In genomic region chr17:12706590-12707049, GRCm38 (mm10) we compare ENCODE assay signal across 17 mouse cellular contexts. TPM values are rescaled to one million over a fixed set of nuclear protein-coding genes. Genes with fewer than 3 reads are reported as not detected.
DNase-seq lines count a peak whose midpoint lies in the region; ATAC-seq and TF ChIP-seq lines count a peak whose summit lies in the region.
"Had no signal": no experiment of that assay in that cellular context is flagged by ENCODE, and none has a peak within 500 bp of the region (broad histone marks: within the 10 kb centered on the region; RNA-seq: fewer than 3 reads in every experiment).

No protein-coding gene starts in this region.

- peaks cover 76% of the 10 kb centered on the region for H3K36me3 ChIP-seq in kidney, embryonic 15.5 days
- H3K36me3 ChIP-seq in lung, embryonic 16.5 days (ENCODE audit: control insufficient read depth, insufficient read depth, low read length), result peaks cover 28% of the 10 kb centered on the region
- H3K36me3 ChIP-seq in embryonic facial prominence, embryonic 15.5 days, result peaks cover 64% of the 10 kb centered on the region
- H3K36me3 ChIP-seq in midbrain, embryonic 15.5 days (replicated peaks), result peaks cover 50% of the 10 kb centered on the region

- no peak overlapping the region for H3K4me3 ChIP-seq in kidney, embryonic 15.5 days (replicated peaks)
- H3K4me3 ChIP-seq in lung, embryonic 16.5 days (ENCODE audit: low read length), result no peak overlapping the region
- no peak overlapping the region for H3K4me3 ChIP-seq in lung, adult 2 months (replicated peaks; ENCODE audit: extremely low read depth, low read depth, low read length)
- no peak overlapping the region for H3K4me3 ChIP-seq in embryonic facial prominence, embryonic 15.5 days (replicated peaks)
- H3K4me3 ChIP-seq in midbrain, embryonic 15.5 days, result no peak overlapping the region
- H3K4me3 ChIP-seq: forebrain, embryonic 13.5 days; hindbrain, embryonic 13.5 days had no signal

- no peak overlapping the region for H3K4me2 ChIP-seq in kidney, embryonic 15.5 days
- no peak overlapping the region for H3K4me2 ChIP-seq in lung, embryonic 16.5 days (ENCODE audit: low read depth, low read length)
- H3K4me2 ChIP-seq in embryonic facial prominence, embryonic 15.5 days (replicated peaks), result no peak overlapping the region
- H3K4me2 ChIP-seq in midbrain, embryonic 15.5 days, result no peak overlapping the region
- H3K4me2 ChIP-seq: forebrain, embryonic 13.5 days; hindbrain, embryonic 13.5 days had no signal

- no peak overlapping the region for H3K9ac ChIP-seq in kidney, embryonic 15.5 days
- no peak overlapping the region for H3K9ac ChIP-seq in lung, embryonic 16.5 days (ENCODE audit: low read length)
- H3K9ac ChIP-seq in embryonic facial prominence, embryonic 15.5 days, result no peak overlapping the region
- no peak overlapping the region for H3K9ac ChIP-seq in midbrain, embryonic 15.5 days
- H3K9ac ChIP-seq: forebrain, embryonic 13.5 days; forebrain, postnatal 0 days; hindbrain, embryonic 13.5 days had no signal

- WGBS in kidney, embryonic 15.5 days, result 77% methylated on average over 10 of the region's 10 CpGs
- 41% methylated on average over 10 of the region's 10 CpGs for WGBS in lung, embryonic 16.5 days
- WGBS in lung, adult 2 months, result 46% methylated on average over 10 of the region's 10 CpGs
- WGBS in embryonic facial prominence, embryonic 15.5 days, result 67% methylated on average over 10 of the region's 10 CpGs
- 93% methylated on average over 10 of the region's 10 CpGs for WGBS in midbrain, embryonic 15.5 days

- ATAC-seq in kidney, embryonic 15.5 days (replicated peaks; ENCODE audit: low FRiP score), result no peak
- ATAC-seq in lung, embryonic 16.5 days (ENCODE audit: low read depth), result peak; percentile 80
- ATAC-seq in embryonic facial prominence, embryonic 15.5 days (ENCODE audit: insufficient number of reproducible peaks, low FRiP score, low TSS enrichment, low read depth), result peak; percentile 45; the same call in 1 of the 2 replicates
- ATAC-seq in midbrain, embryonic 15.5 days (replicated peaks), result no peak
- ATAC-seq: forebrain, embryonic 13.5 days; forebrain, postnatal 0 days had no signal

- no peaks in the 10 kb centered on the region for H3K27me3 ChIP-seq in kidney, embryonic 15.5 days
- no peaks in the 10 kb centered on the region for H3K27me3 ChIP-seq in lung, embryonic 16.5 days (ENCODE audit: control insufficient read depth, insufficient read depth, low read depth, low read length)
- no peaks in the 10 kb centered on the region for H3K27me3 ChIP-seq in embryonic facial prominence, embryonic 15.5 days
- no peaks in the 10 kb centered on the region for H3K27me3 ChIP-seq in midbrain, embryonic 15.5 days (replicated peaks)
- H3K27me3 ChIP-seq: forebrain, embryonic 13.5 days; hindbrain, embryonic 13.5 days had no signal

- peak overlapping the region; percentile 24; the same call in 1 of the 2 replicates for H3K27ac ChIP-seq in kidney, embryonic 15.5 days
- H3K27ac ChIP-seq in lung, embryonic 16.5 days (ENCODE audit: low read length), result peak overlapping the region; percentile 53
- peak overlapping the region; percentile 22; the same call in 1 of the 2 replicates for H3K27ac ChIP-seq in embryonic facial prominence, embryonic 15.5 days (replicated peaks)
- H3K27ac ChIP-seq in midbrain, embryonic 15.5 days, result no peak overlapping the region
- H3K27ac ChIP-seq: forebrain, embryonic 13.5 days; hindbrain, embryonic 13.5 days had no signal

- no peak for TF ChIP-seq POLR2A in lung, adult 2 months (IDR thresholded peaks at IDR 0.05; ENCODE audit: borderline replicate concordance, extremely low read depth, low read depth, low read length)

- H3K4me1 ChIP-seq in kidney, embryonic 15.5 days, result peaks cover 6% of the 10 kb centered on the region; the same call in 1 of the 2 replicates
- peaks cover 6% of the 10 kb centered on the region; the same call in 1 of the 2 replicates for H3K4me1 ChIP-seq in lung, embryonic 16.5 days (replicated peaks; ENCODE audit: control insufficient read depth, insufficient read depth, low read length)
- no peaks in the 10 kb centered on the region; the same call in 1 of the 2 replicates for H3K4me1 ChIP-seq in lung, adult 2 months (ENCODE audit: control insufficient read depth, insufficient read depth, low read length)
- peaks cover 19% of the 10 kb centered on the region for H3K4me1 ChIP-seq in embryonic facial prominence, embryonic 15.5 days
- no peaks in the 10 kb centered on the region for H3K4me1 ChIP-seq in midbrain, embryonic 15.5 days
- H3K4me1 ChIP-seq: forebrain, embryonic 13.5 days; hindbrain, embryonic 13.5 days had no signal

- no peak for TF ChIP-seq CTCF in lung, adult 2 months (IDR thresholded peaks at IDR 0.05; ENCODE audit: insufficient read depth, low read length)

- no peaks in the 10 kb centered on the region for H3K9me3 ChIP-seq in kidney, embryonic 15.5 days (replicated peaks)
- no peaks in the 10 kb centered on the region for H3K9me3 ChIP-seq in lung, embryonic 16.5 days (ENCODE audit: control insufficient read depth, low read length)
- H3K9me3 ChIP-seq in embryonic facial prominence, embryonic 15.5 days (replicated peaks), result no peaks in the 10 kb centered on the region
- no peaks in the 10 kb centered on the region for H3K9me3 ChIP-seq in midbrain, embryonic 15.5 days
- H3K9me3 ChIP-seq: forebrain, embryonic 13.5 days; hindbrain, embryonic 13.5 days had no signal

- DNase-seq in kidney, postnatal 10 days, result no peak
- no peak for DNase-seq in lung, adult 2 months
- peak; percentile 40 to 70 for DNase-seq in lung, postnatal 4 days
- DNase-seq: adrenal gland, adult 8-10 months; adrenal gland, postnatal 36 days; cerebellum, adult 2 months; cerebellum, postnatal 10 days; forebrain, postnatal 0 days; gastrocnemius, postnatal 14 days; heart, postnatal 14 days had no signal

RNA-seq across cellular contexts. Expression of gene Slc22a1, which starts 31.0 kb away (rescaled TPM):
- 6.8 and 6.9 TPM in 2 replicates for polyA plus RNA-seq in kidney, embryonic 15.5 days (2015; fragmentation: Nextera tagmentation; extraction: Ambion mirVana)
- 9.1 and 12.7 TPM in 2 replicates for polyA plus RNA-seq in lung, embryonic 16.5 days (2015; fragmentation: Nextera tagmentation; extraction: Ambion mirVana)
- 0.43 and 1.7 TPM in 2 replicates for polyA plus RNA-seq in lung, adult 2 months (2012; rRNA removed)
- polyA plus RNA-seq in embryonic facial prominence, embryonic 15.5 days (2015; fragmentation: Nextera tagmentation; extraction: Ambion mirVana), result 0.44 and 0.89 TPM in 2 replicates
- polyA plus RNA-seq in midbrain, embryonic 15.5 days (2015; fragmentation: Nextera tagmentation; extraction: Ambion mirVana), result not detected in 2 replicates
- polyA plus RNA-seq: embryonic facial prominence, embryonic 11.5 days; forebrain, embryonic 13.5 days; forebrain, postnatal 0 days; hindbrain, embryonic 13.5 days had no signal

Comparison
In these comparisons a context has a peak if more than half of its experiments do, and no peak if none do; other contexts are left out.
1. DNase-seq: peak in lung, postnatal 4 days (2 of 2); none in kidney, postnatal 10 days (single experiment) and lung, adult 2 months (single experiment).
2. ATAC-seq: peak in lung, embryonic 16.5 days (single experiment) and embryonic facial prominence, embryonic 15.5 days (single experiment); none in kidney, embryonic 15.5 days (single experiment) and midbrain, embryonic 15.5 days (single experiment).